Mouse (Mus musculus) cerebellum, adult 9-11 months (tissue): Measurements from ENCODE around the gene Gm11444.

ENCODE experiments used
- DNase-seq: peaks from one replicate; pipeline ENCODE4 v3.0.0; 2022

Gene Gm11444

GRCm38 (mm10) chr11:85850233-85850632 lies at the start of gene Gm11444:
Gm11444 (minus strand) TSS chr11:85850333.
- no peak for DNase-seq

- no peak for DNase-seq
These were observed 46.3 kb upstream of the Gm11444 start for GRCm38 (mm10) chr11:85896335-85896985.

DNA sequence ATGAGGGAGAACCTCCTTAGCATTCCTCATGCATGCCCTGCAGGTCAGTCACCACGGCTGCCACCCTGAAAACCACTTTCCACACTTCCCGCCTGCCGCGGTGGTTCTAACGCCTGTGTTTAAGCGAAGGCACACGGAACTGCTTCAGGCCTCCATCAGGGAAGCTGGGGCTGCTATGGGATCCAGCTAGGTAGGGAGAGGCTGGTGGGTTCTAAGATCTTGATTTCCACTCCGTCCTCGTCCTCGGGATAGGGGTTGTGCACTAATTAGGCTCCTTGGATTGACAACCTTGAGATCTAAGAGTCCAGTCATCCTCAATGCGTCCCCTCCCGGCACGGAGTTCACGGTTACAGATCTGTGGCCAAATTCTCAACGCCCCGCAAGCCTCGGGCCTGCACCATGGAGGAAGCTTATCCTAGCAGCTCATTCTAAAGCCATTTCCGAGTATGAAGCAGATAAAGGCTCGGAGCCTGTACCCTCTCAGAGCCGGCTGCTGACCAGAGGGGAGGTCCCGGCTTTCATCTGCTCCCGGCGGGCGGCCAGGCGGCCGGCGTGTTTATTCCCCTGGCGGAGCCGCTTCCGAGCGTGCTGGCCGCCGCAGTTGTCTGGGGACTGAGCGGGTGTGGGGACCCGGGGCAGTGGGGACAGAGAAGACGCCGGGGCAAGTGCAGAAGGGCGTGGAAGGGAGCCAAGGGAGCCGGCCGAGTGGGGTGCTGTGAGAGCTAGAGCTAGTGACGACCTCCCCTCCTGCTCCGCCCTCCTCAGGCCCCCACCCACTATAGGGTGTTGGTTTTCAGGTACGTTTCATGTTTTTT lies 44.8 kb upstream of the Gm11444 start:
- DNase-seq: no peak

- no peak for DNase-seq
These were observed 44.0 kb upstream of the Gm11444 start for GRCm38 (mm10) chr11:85894136-85894530.

GRCm38 (mm10) chr11:85893400-85894135 lies 43.4 kb upstream of the Gm11444 start:
- no peak for DNase-seq

DNA sequence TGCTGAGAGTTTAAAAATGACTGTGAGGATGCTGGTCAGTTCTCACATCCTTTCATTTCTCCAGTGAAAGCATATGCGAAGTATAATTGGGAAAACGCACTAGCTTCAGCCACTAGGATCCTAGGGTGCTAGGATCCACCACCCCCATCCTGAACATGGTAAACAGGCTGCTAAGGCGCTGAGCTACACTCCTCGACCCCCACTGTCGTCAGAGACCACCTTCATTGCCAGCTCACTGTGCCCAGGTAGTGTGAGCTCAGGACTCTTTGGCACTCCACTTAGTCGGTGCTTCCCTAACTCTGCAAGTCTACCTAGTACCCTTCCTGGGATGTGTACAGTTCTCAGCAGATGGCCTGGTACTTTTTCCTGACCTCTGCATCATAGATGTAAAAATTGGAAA lies 42.6 kb upstream of the Gm11444 start:
- no peak for DNase-seq

DNA sequence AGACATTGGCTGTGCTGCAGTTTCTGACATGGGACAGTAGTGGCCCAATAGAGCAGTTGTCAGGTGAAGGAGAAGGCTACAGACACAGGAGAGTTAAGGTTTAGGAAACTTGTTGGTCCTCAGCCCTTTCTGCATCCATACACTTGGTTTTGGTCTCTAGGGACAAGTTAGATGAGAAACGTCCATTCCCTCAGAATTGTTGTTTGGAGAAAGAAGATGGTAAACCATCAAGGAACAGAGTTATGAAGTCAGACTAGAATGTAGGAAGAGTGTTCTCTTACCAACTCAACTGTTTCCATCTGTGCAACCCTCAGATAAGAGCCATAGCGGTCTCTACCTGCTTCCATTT lies 41.5 kb upstream of the Gm11444 start:
- no peak for DNase-seq

- no peak for DNase-seq
These were observed 41.0 kb upstream of the Gm11444 start for GRCm38 (mm10) chr11:85891010-85891691.

DNA sequence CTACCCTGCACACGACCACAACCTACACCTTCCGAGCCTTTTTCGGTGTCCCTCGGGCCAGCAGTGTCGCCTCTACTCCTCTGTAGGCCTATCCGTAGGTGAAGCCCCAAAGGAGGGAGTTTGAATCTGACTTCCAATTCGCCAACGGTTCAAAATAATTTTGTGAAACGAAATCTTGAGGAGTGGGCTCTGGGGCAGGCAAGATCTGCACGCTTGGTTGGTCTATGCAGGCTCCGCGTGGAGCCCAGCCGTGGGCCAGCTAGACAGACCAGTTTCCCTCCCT lies 40.4 kb upstream of the Gm11444 start:
- DNase-seq: no peak

DNA sequence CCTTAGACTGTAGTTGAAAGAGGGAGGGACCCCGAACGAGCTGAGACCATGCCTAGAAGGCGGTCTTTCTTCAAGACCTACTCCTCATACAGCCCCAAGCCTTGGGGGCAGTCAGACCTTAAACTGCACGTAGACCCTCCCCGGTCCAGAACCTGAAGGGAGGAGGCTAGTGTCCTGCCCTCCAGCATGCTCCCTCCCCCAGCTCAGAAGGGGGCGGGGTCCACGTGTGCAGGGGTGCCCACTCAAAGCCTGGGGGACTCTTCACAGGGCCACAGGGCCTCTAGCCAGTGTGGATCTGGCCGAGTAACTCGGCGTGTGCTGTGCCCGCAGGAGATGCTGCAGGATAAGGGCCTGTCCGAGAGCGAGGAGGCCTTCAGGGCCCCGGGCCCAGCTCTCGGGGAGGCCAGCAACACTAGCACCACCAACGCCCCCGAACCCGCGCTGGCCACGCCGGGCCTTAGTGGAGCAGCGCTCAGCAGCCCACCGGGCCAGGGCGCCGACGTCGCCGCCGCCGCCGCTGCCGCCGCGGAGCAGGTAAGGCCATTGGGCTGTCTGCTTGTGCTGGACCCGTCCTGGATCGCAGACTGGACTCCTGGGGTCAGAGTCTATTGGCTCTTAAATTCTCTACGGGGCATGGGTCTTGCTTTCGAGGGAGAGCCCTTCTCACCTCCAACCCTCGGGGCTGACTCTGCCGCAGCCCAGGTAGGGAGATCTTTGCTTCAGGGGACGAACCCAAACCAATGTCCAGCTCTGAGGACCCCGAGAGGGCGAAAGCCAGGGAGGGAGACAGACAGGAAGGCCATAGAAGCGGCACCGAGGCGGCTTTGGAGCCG lies 39.8 kb upstream of the Gm11444 start:
- DNase-seq: no peak

GRCm38 (mm10) chr11:85889056-85889729 lies 39.1 kb upstream of the Gm11444 start:
- no peak for DNase-seq

DNA sequence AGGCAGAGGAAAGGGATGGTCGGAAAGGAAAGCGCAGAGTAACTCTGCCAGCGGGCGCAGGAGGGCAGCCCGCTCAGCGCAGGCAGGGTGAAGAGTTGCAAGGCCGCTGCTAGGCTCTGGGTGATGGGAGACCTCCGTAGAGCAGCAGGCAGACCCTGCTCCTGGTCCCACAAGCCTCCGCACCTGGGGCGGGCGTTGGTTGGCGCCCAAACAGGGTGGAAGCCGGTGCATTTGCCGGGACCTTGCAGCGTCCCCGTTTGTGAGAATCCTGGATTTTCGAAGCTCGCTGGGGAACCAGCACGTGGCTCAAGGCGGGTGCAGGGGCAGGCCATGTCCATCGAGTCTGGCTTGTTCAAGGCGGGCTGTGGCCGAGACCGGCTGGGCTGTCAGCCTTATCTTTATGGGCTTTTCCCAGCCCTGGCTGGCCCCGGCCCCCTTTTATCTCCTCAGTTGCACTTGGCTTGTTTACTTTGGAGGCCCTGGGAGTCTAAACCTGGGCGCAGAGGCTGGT lies 38.4 kb upstream of the Gm11444 start:
- no peak for DNase-seq

GRCm38 (mm10) chr11:85887801-85888450 lies 37.8 kb upstream of the Gm11444 start:
- DNase-seq: no peak

GRCm38 (mm10) chr11:85887273-85887672 lies 37.1 kb upstream of the Gm11444 start:
- DNase-seq: no peak

DNA sequence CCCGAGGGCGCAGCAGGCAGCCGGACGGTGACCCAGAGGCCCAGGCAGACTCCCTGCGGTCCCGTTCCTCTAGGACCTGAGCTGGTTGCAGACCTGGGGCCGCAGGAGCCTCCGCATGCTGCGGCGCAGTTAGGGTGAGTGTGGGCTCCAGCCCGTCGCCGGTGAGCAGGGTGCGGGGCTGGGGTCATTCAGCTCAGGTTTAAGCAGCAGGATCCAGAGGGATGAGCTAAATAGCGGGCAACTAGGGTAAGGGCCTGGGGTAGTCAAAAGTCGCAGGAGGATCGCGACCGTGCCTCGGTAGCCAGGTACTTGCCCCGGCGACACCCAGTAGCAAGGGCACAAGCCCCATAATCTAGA lies 36.3 kb upstream of the Gm11444 start:
- DNase-seq: no peak

- no peak for DNase-seq
These were observed 35.7 kb upstream of the Gm11444 start, which contains the start of gene Tbx4 for GRCm38 (mm10) chr11:85885665-85886428. Tbx4 (plus strand) TSS chr11:85886422.

GRCm38 (mm10) chr11:85884498-85884897 lies 34.4 kb upstream of the Gm11444 start:
- DNase-seq: no peak

GRCm38 (mm10) chr11:85876059-85876788 lies 26.1 kb upstream of the Gm11444 start:
- no peak for DNase-seq

GRCm38 (mm10) chr11:85864363-85864762 lies 14.2 kb upstream of the Gm11444 start:
- DNase-seq: no peak
